Mouse (Mus musculus): ENCODE data around the gene Tigd3. TPM values are rescaled to one million over a fixed set of nuclear protein-coding genes. Genes with fewer than 3 reads are reported as not detected.
"Not testable (repeated sequence)": the region's sequence is repeated elsewhere in the genome, so short reads cannot be mapped to it uniquely, and the experiment has no call there.

The Tigd3 gene
- polyA plus RNA-seq, 1 experiment from 2014 or later: 12.9 TPM

DNA sequence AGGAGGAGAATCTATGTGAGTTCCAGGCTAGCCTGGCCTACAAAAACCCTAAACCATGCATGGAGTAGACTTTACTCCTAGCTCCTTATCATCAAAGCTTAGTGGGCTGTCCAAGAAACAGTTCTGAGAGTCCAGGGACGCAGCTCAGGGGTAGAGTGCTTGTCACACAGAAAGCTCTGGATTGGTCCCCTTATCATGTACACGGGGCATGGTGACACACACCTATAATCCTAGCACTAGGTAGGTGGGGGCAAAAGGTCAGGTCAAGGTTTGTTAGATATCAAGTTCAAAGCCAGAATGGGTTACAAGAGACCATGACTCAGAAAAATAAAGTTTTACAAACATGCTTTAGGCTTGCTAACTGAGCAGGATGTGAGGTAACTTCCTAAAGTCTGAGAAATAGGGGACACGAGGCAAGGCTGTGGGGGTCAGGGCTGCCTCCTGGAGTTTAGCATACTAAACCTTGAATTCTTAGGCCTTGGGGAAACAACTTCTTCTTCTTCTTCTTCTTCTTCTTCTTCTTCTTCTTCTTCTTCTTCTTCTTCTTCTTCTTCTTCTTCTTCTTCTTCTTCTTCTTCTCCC is 6.6 kb downstream of the Tigd3 start:
- 79% methylated on average over 3 of the region's 3 CpGs for WGBS
- Histone ChIP-seq H3K4me3 (no peak overlapping the region), H3K36me3 (0 out of 2 replicates have a peak, but pooled peaks cover 4% of the 10 kb centered on the region), H3K4me1 (peaks cover 10% of the 10 kb centered on the region), H3K27ac (replicated peaks) (no peak overlapping the region), H3K9ac (replicated peaks) (no peak overlapping the region), H3K4me2 (replicated peaks) (no peak overlapping the region), H3K27me3 (no peaks in the 10 kb centered on the region), H3K9me3 (no peaks in the 10 kb centered on the region)
- ATAC-seq (replicated peaks): no peak

DNA sequence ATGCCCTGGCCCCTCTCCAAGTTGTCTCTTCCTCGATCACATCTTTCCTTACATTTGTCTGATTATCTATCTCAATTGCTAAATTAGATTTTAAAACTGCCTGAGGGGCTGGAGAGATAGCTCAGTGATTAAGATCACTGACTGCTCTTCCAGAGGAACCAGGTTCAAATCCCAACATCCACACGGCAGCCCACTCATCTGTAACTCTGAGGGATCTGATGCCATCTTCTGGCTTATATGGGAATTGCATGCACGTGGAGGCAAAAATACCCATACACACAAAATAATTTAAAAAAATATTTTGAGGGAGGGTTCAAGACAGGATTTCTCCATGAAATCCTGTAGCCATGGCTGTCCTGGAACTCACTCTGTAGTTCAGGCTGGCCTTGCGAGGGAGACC is 8.1 kb downstream of the Tigd3 start:
- WGBS: 58% methylated on average over 4 of the region's 4 CpGs
- no peaks in the 10 kb centered on the region for H3K4me1 ChIP-seq
- no peak for ATAC-seq (replicated peaks)

GRCm38 (mm10) chr19:5883935-5884334 is 10.0 kb downstream of the Tigd3 start:
- H3K9ac ChIP-seq (replicated peaks): no peak overlapping the region
- WGBS: 61% methylated on average over 1 of the region's 1 CpGs
- H3K4me3 ChIP-seq: no peak overlapping the region
- H3K4me2 ChIP-seq (replicated peaks): no peak overlapping the region
- no peaks in the 10 kb centered on the region for H3K9me3 ChIP-seq
- no peak for ATAC-seq (replicated peaks)
- no peaks in the 10 kb centered on the region for H3K4me1 ChIP-seq
- H3K36me3 ChIP-seq: no peaks in the 10 kb centered on the region
- no peak overlapping the region for H3K27ac ChIP-seq (replicated peaks)
- no peaks in the 10 kb centered on the region for H3K27me3 ChIP-seq

More for the DNA sequence above, 8.1 kb downstream of the Tigd3 start:
- Histone ChIP-seq H3K9me3 (no peaks in the 10 kb centered on the region), H3K27me3 (no peaks in the 10 kb centered on the region), H3K27ac (replicated peaks) (no peak overlapping the region), H3K9ac (replicated peaks) (no peak overlapping the region), H3K36me3 (no peaks in the 10 kb centered on the region), H3K4me2 (replicated peaks) (no peak overlapping the region), H3K4me3 (no peak overlapping the region)

- H3K9me3 ChIP-seq; H3K4me2 ChIP-seq (replicated peaks); H3K27me3 ChIP-seq; H3K4me3 ChIP-seq; ATAC-seq (replicated peaks); H3K27ac ChIP-seq (replicated peaks); H3K9ac ChIP-seq (replicated peaks); H3K4me1 ChIP-seq; H3K36me3 ChIP-seq: not testable (repeated sequence)
- WGBS: 82% methylated on average over 5 of the region's 5 CpGs
Observed at GRCm38 (mm10) chr19:5882079-5882478, 11.9 kb downstream of the Tigd3 start.

DNA sequence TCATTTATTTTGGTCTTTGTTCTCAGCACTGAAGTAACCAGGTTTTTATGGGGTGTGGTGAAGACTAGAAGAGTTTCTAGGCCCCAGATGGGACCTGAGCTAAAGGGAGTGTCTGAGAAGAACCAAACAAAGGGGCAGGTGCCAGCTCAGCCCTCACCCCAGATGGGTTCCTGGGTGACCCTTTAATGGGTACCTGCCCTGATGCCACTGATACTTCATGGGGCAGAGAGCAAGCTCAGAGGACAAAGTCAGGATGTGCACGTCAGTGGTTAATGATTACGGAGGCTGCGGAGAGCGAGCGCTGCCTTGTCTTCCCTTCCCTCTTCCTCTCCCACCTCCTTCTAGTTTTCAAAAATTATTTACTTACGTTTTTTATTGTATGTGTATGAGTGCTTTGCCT is 12.8 kb downstream of the Tigd3 start:
- H3K36me3 ChIP-seq: no peaks in the 10 kb centered on the region
- no peaks in the 10 kb centered on the region for H3K27me3 ChIP-seq
- no peaks in the 10 kb centered on the region for H3K9me3 ChIP-seq
- H3K4me1 ChIP-seq: peaks cover 7% of the 10 kb centered on the region
- no peak overlapping the region for H3K4me2 ChIP-seq (replicated peaks)
- ATAC-seq (replicated peaks): no peak
- 95% methylated on average over 6 of the region's 6 CpGs for WGBS
- H3K9ac ChIP-seq (replicated peaks): no peak overlapping the region
- no peak overlapping the region for H3K27ac ChIP-seq (replicated peaks)
- H3K4me3 ChIP-seq: no peak overlapping the region

- no peaks in the 10 kb centered on the region for H3K27me3 ChIP-seq
- no peak overlapping the region for H3K4me3 ChIP-seq
- no peak for ATAC-seq (replicated peaks)
- no peak overlapping the region for H3K9ac ChIP-seq (replicated peaks)
- no peak overlapping the region for H3K4me2 ChIP-seq (replicated peaks)
- H3K4me1 ChIP-seq: peaks cover 13% of the 10 kb centered on the region
- H3K36me3 ChIP-seq: no peaks in the 10 kb centered on the region
- WGBS: 89% methylated on average over 7 of the region's 7 CpGs
- H3K9me3 ChIP-seq: no peaks in the 10 kb centered on the region
- no peak overlapping the region for H3K27ac ChIP-seq (replicated peaks)
Observed at GRCm38 (mm10) chr19:5879735-5880134, 14.2 kb downstream of the Tigd3 start.

GRCm38 (mm10) chr19:5878916-5879315 is 15.0 kb downstream of the Tigd3 start:
- Histone ChIP-seq H3K4me1 (peaks cover 21% of the 10 kb centered on the region), H3K36me3 (no peaks in the 10 kb centered on the region), H3K4me3 (no peak overlapping the region), H3K4me2 (replicated peaks) (no peak overlapping the region), H3K9me3 (no peaks in the 10 kb centered on the region), H3K27ac (replicated peaks) (no peak overlapping the region), H3K27me3 (no peaks in the 10 kb centered on the region), H3K9ac (replicated peaks) (no peak overlapping the region)
- no peak for ATAC-seq (replicated peaks)
- 84% methylated on average over 3 of the region's 3 CpGs for WGBS

DNA sequence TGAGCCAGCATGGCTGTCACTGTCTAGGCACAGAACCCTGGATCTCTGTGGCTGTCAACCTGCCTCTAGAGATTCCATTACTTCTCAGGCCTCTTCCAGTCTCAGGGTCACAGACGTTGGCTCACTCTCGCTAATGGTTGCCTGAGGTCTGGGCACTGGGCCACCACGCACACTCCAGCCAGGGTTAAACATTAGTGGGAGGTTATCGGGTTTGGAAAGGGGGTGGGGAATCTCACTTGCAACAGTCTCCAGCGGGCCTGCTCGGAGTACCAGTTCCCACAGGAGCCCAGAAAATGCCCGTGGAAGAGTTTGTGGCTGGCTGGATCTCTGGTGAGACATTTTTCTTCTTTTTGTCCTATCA is 15.6 kb downstream of the Tigd3 start:
- Histone ChIP-seq H3K9me3 (no peaks in the 10 kb centered on the region), H3K27ac (replicated peaks) (no peak overlapping the region), H3K4me2 (replicated peaks) (no peak overlapping the region), H3K36me3 (no peaks in the 10 kb centered on the region), H3K27me3 (no peaks in the 10 kb centered on the region), H3K4me3 (no peak overlapping the region), H3K9ac (replicated peaks) (peak overlapping the region; percentile 10; the same call in 1 of the 2 replicates), H3K4me1 (peaks cover 27% of the 10 kb centered on the region)
- no peak for ATAC-seq (replicated peaks)
- 69% methylated on average over 7 of the region's 7 CpGs for WGBS

GRCm38 (mm10) chr19:5877618-5878361 is 16.2 kb downstream of the Tigd3 start, which contains the start of gene Slc25a45:
TSS of gene Slc25a45 (plus strand) at chr19:5877808.
- no peak within 1 kb of the TSS for H3K4me3 ChIP-seq
- H3K4me1 ChIP-seq: peaks cover 28% of the 10 kb centered on the region
- H3K9me3 ChIP-seq: no peaks in the 10 kb centered on the region
- no peak within 1 kb of the TSS for H3K4me2 ChIP-seq (replicated peaks)
- H3K9ac ChIP-seq (replicated peaks): peak within 1 kb of the TSS; percentile 10; the same call in 1 of the 2 replicates
- H3K27ac ChIP-seq (replicated peaks): no peak within 1 kb of the TSS
- no peak for ATAC-seq (replicated peaks)
- H3K27me3 ChIP-seq: no peaks in the 10 kb centered on the region
- no peaks in the 10 kb centered on the region for H3K36me3 ChIP-seq
- WGBS: 46% methylated on average over 15 of the region's 15 CpGs

GRCm38 (mm10) chr19:5874969-5875480 is 18.9 kb downstream of the Tigd3 start, which contains the start of gene Frmd8:
TSS of gene Frmd8 (minus strand) at chr19:5875274.
- peaks cover 33% of the 10 kb centered on the region for H3K4me1 ChIP-seq
- H3K27ac ChIP-seq (replicated peaks): peak within 1 kb of the TSS; percentile 75
- H3K36me3 ChIP-seq: no peaks in the 10 kb centered on the region
- no peaks in the 10 kb centered on the region for H3K27me3 ChIP-seq
- no peaks in the 10 kb centered on the region for H3K9me3 ChIP-seq
- peak; percentile 93 for ATAC-seq (replicated peaks)
- H3K9ac ChIP-seq (replicated peaks): peak within 1 kb of the TSS; percentile 79
- under 1% methylated on average over 37 of the region's 37 CpGs for WGBS
- H3K4me2 ChIP-seq (replicated peaks): peak within 1 kb of the TSS; percentile 66
- H3K4me3 ChIP-seq: peak within 1 kb of the TSS; percentile 66

GRCm38 (mm10) chr19:5874391-5874968 is 19.5 kb downstream of the Tigd3 start:
- Histone ChIP-seq H3K4me2 (replicated peaks) (peak overlapping the region; percentile 66), H3K27ac (replicated peaks) (no peak overlapping the region), H3K9ac (replicated peaks) (peak overlapping the region; percentile 79), H3K27me3 (no peaks in the 10 kb centered on the region), H3K4me3 (peak overlapping the region; percentile 66), H3K36me3 (no peaks in the 10 kb centered on the region), H3K9me3 (no peaks in the 10 kb centered on the region), H3K4me1 (peaks cover 33% of the 10 kb centered on the region)
- 6% methylated on average over 13 of the region's 13 CpGs for WGBS
- no peak for ATAC-seq (replicated peaks)

DNA sequence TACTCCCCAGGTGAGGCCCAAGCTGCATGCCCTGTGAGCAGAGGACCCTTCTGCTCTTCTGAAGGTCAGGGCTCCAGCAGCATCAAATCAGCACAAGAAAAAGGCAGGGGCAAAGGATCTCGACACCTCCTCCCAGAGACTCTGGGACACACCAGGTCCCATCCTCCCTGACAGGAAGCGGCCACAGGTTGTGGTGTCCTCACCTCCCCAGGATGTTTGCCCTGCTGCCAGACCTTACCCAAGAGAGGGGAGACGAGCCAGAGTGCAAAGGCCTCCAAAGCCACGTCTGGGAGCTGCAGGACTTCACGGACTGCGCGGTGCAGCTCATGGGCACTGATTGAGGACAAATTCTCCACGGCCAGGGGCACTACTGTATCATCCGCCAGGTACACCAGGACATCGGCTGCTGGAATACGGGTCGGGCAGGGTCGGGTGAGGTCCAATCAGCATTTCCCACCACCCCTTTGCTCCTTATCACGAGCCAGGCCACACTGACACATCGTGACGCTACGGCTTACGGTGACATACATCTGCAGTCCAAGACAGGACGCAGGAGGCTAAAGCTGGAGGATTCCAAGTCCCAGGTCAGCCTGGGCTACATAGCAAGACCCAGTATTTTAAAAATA is 20.9 kb downstream of the Tigd3 start:
- no peak overlapping the region for H3K4me3 ChIP-seq
- H3K4me2 ChIP-seq (replicated peaks): no peak overlapping the region
- H3K4me1 ChIP-seq: peaks cover 29% of the 10 kb centered on the region
- peaks cover 11% of the 10 kb centered on the region; the same call in 1 of the 2 replicates for H3K36me3 ChIP-seq
- H3K9me3 ChIP-seq: no peaks in the 10 kb centered on the region
- no peak for ATAC-seq (replicated peaks)
- WGBS: 91% methylated on average over 19 of the region's 19 CpGs
- no peaks in the 10 kb centered on the region for H3K27me3 ChIP-seq
- H3K9ac ChIP-seq (replicated peaks): no peak overlapping the region
- H3K27ac ChIP-seq (replicated peaks): no peak overlapping the region
